Mouse (Mus musculus) myocyte (in vitro differentiated cells): ENCODE data around the gene Naaladl2. TPM values are rescaled to one million over a fixed set of nuclear protein-coding genes. Genes with fewer than 3 reads are reported as not detected.

ENCODE experiments used
- H3K27me3 ChIP-seq: one replicate; pipeline ENCODE4 v1.6.1; 2011; ENCODE audit not compliant: control insufficient read depth, insufficient read depth, insufficient read length
- H3K36me3 ChIP-seq: one replicate; pipeline ENCODE4 v1.6.1; 2011; ENCODE audit not compliant: control insufficient read depth, insufficient read depth
- H3K4me2 ChIP-seq: one replicate; pipeline ENCODE4 v1.6.1; 2011; ENCODE audit warnings: low read depth, control low read depth
- H3K4me3 ChIP-seq: one replicate; pipeline ENCODE4 v1.5.1; 2011; ENCODE audit warnings: mild to moderate bottlenecking, control low read depth, moderate library complexity
- H3K79me2 ChIP-seq: one replicate; pipeline ENCODE4 v1.6.1; 2011; ENCODE audit not compliant: control insufficient read depth, insufficient read depth
- H3ac ChIP-seq: one replicate; pipeline ENCODE4 v1.6.1; 2011; ENCODE audit not compliant: control insufficient read depth, insufficient read length
- CEBPB ChIP-seq: IDR thresholded peaks from 2 replicates; pipeline ENCODE4 v1.6.1; 2011; ENCODE audit warnings: mild to moderate bottlenecking, moderate library complexity; ENCODE audit not compliant: poor library complexity, insufficient read depth, severe bottlenecking
- E2F4 ChIP-seq: IDR thresholded peaks from one replicate; pipeline ENCODE4 v1.6.1; 2011; ENCODE audit warnings: mild to moderate bottlenecking, control low read depth, moderate library complexity; ENCODE audit not compliant: insufficient read depth
- MAX ChIP-seq: IDR thresholded peaks from one replicate; pipeline ENCODE4 v1.6.1; 2011; ENCODE audit warnings: low read depth, mild to moderate bottlenecking, control low read depth
- MYOD1 ChIP-seq, 3 experiments: IDR thresholded peaks; one replicate each; pipeline ENCODE4 v1.6.1; 2011; ENCODE audit warnings: control low read depth in 2 of 3, low read depth in 2 of 3, mild to moderate bottlenecking in 2 of 3, moderate library complexity in 1 of 3; ENCODE audit not compliant: insufficient read length in 2 of 3, control insufficient read depth in 1 of 3
- MYOG ChIP-seq, 3 experiments: IDR thresholded peaks; one replicate each; pipeline ENCODE4 v1.6.1; 2011; ENCODE audit warnings: control low read depth in 2 of 3, low read depth in 2 of 3, mild to moderate bottlenecking in 2 of 3; ENCODE audit not compliant: insufficient read length in 2 of 3, control insufficient read depth in 1 of 3, insufficient read depth in 1 of 3
- POLR2A ChIP-seq: IDR thresholded peaks from one replicate; pipeline ENCODE4 v1.6.1; 2011; ENCODE audit warnings: low read depth, mild to moderate bottlenecking, control low read depth, moderate library complexity; ENCODE audit not compliant: insufficient read length
- POLR2AphosphoS2 ChIP-seq: IDR thresholded peaks from one replicate; pipeline ENCODE4 v1.6.1; 2011; ENCODE audit warnings: low read depth, control low read depth; ENCODE audit not compliant: insufficient read length
- REST ChIP-seq: IDR thresholded peaks from one replicate; pipeline ENCODE4 v1.6.1; 2011; ENCODE audit warnings: mild to moderate bottlenecking, control low read depth, moderate library complexity; ENCODE audit not compliant: insufficient read depth, insufficient read length
- SRF ChIP-seq: IDR thresholded peaks from one replicate; pipeline ENCODE4 v1.6.1; 2011; ENCODE audit warnings: low read depth; ENCODE audit not compliant: control insufficient read depth, insufficient read length
- TCF12 ChIP-seq: IDR thresholded peaks from one replicate; pipeline ENCODE4 v1.6.1; 2011; ENCODE audit warnings: mild to moderate bottlenecking, control low read depth; ENCODE audit not compliant: poor library complexity, insufficient read depth, severe bottlenecking
- TCF3 ChIP-seq: IDR thresholded peaks from one replicate; pipeline ENCODE4 v1.6.1; 2011; ENCODE audit warnings: low read depth, control low read depth; ENCODE audit not compliant: insufficient read length
- USF1 ChIP-seq: IDR thresholded peaks from one replicate; pipeline ENCODE4 v1.6.1; 2011; ENCODE audit warnings: low read depth, mild to moderate bottlenecking, control low read depth, moderate library complexity
- polyA plus RNA-seq: library from polyadenylated mRNA; unstranded; fragments of >200 nt; fragmentation: generic; extraction: Trizol; gene quantifications from one replicate; pipeline ENCODE4 v1.2.1, GENCODE M21; 2012; ENCODE audit warnings: missing spikeins

The Naaladl2 gene
- polyA plus RNA-seq, 1 experiment, result not detected

GRCm38 (mm10) chr3:24533775-24534458 lies 610.1 kb downstream of the Naaladl2 start:
- Histone ChIP-seq H3ac (no peak overlapping the region), H3K4me3 (no peak overlapping the region), H3K4me2 (no peak overlapping the region), H3K36me3 (no peaks in the 10 kb centered on the region), H3K27me3 (no peaks in the 10 kb centered on the region), H3K79me2 (no peaks in the 10 kb centered on the region)
- TF ChIP-seq MYOD1 (IDR thresholded peaks at IDR 0.05; ENCODE audit: control insufficient read depth in 1 of 3, insufficient read length in 2 of 3, low read depth in 2 of 3) (no peak), MYOG (IDR thresholded peaks at IDR 0.05; ENCODE audit: control insufficient read depth in 1 of 3, insufficient read depth in 1 of 3, insufficient read length in 2 of 3, low read depth in 2 of 3) (no peak), CEBPB (no peak)

GRCm38 (mm10) chr3:24514918-24515317 lies 629.1 kb downstream of the Naaladl2 start:
- no peaks in the 10 kb centered on the region for H3K27me3 ChIP-seq

GRCm38 (mm10) chr3:24486456-24487112 lies 657.5 kb downstream of the Naaladl2 start:
- H3ac ChIP-seq, result no peak overlapping the region
- no peaks in the 10 kb centered on the region for H3K27me3 ChIP-seq
- H3K79me2 ChIP-seq, result no peaks in the 10 kb centered on the region
- no peaks in the 10 kb centered on the region for H3K36me3 ChIP-seq
- TF ChIP-seq MAX, result no peak
- no peak for TF ChIP-seq POLR2A
- TF ChIP-seq POLR2AphosphoS2, result no peak
- TF ChIP-seq REST, result no peak
- no peak overlapping the region for H3K4me3 ChIP-seq
- H3K4me2 ChIP-seq, result no peak overlapping the region

More at GRCm38 (mm10) chr3:24514918-24515317, 629.1 kb downstream of the Naaladl2 start:
- H3K79me2 ChIP-seq, result no peaks in the 10 kb centered on the region
- H3K4me2 ChIP-seq, result no peak overlapping the region
- no peak overlapping the region for H3K4me3 ChIP-seq
- TF ChIP-seq TCF3 (no peak), USF1 (no peak), SRF (no peak), MAX (no peak)
- no peak overlapping the region for H3ac ChIP-seq
- no peaks in the 10 kb centered on the region for H3K36me3 ChIP-seq

GRCm38 (mm10) chr3:24463941-24464340 lies 680.1 kb downstream of the Naaladl2 start:
- no peaks in the 10 kb centered on the region for H3K36me3 ChIP-seq
- TF ChIP-seq CEBPB (no peak), MYOG (IDR thresholded peaks at IDR 0.05; ENCODE audit: control insufficient read depth in 1 of 3, insufficient read depth in 1 of 3, insufficient read length in 2 of 3, low read depth in 2 of 3) (no peak), MAX (no peak), POLR2AphosphoS2 (no peak), USF1 (no peak), TCF3 (no peak), TCF12 (no peak), POLR2A (no peak), E2F4 (no peak), MYOD1 (IDR thresholded peaks at IDR 0.05; ENCODE audit: control insufficient read depth in 1 of 3, insufficient read length in 2 of 3, low read depth in 2 of 3) (no peak), SRF (no peak), REST (no peak)
- H3K4me2 ChIP-seq, result no peak overlapping the region
- H3K27me3 ChIP-seq, result no peaks in the 10 kb centered on the region
- no peak overlapping the region for H3K4me3 ChIP-seq
- no peaks in the 10 kb centered on the region for H3K79me2 ChIP-seq
- no peak overlapping the region for H3ac ChIP-seq

GRCm38 (mm10) chr3:24440621-24441020 lies 703.4 kb downstream of the Naaladl2 start:
- no peak for TF ChIP-seq TCF12
- no peak for TF ChIP-seq TCF3
- TF ChIP-seq E2F4, result no peak
- TF ChIP-seq MYOG (IDR thresholded peaks at IDR 0.05; ENCODE audit: control insufficient read depth in 1 of 3, insufficient read depth in 1 of 3, insufficient read length in 2 of 3, low read depth in 2 of 3), result no peak
- no peak for TF ChIP-seq REST
- no peak for TF ChIP-seq MYOD1 (IDR thresholded peaks at IDR 0.05; ENCODE audit: control insufficient read depth in 1 of 3, insufficient read length in 2 of 3, low read depth in 2 of 3)
- no peak for TF ChIP-seq SRF
- TF ChIP-seq USF1, result no peak
- TF ChIP-seq POLR2AphosphoS2, result no peak
- no peak for TF ChIP-seq POLR2A
- Histone ChIP-seq H3K27me3 (no peaks in the 10 kb centered on the region), H3K36me3 (no peaks in the 10 kb centered on the region), H3ac (no peak overlapping the region), H3K4me3 (no peak overlapping the region), H3K4me2 (no peak overlapping the region), H3K79me2 (no peaks in the 10 kb centered on the region)
